ENCODE assay signal across 8 mouse cellular contexts in genomic region chr8:119559402-119559720, GRCm38 (mm10). TPM values are rescaled to one million over a fixed set of nuclear protein-coding genes. Genes with fewer than 3 reads are reported as not detected.
DNase-seq lines count a peak whose midpoint lies in the region; ATAC-seq and TF ChIP-seq lines count a peak whose summit lies in the region.

No protein-coding gene starts in this region.

- ATAC-seq in liver, embryonic 16.5 days (ENCODE audit: low read depth), result no peak

- H3K9ac ChIP-seq in liver, embryonic 16.5 days (ENCODE audit: low read depth, low read length), result peak overlapping the region; percentile 67

- H3K4me1 ChIP-seq in heart, embryonic 10.5 days, result peaks cover 24% of the 10 kb centered on the region
- peaks cover 59% of the 10 kb centered on the region for H3K4me1 ChIP-seq in thymus, adult 2 months (replicated peaks; ENCODE audit: control insufficient read depth, insufficient read depth, low read length)
- peaks cover 26% of the 10 kb centered on the region for H3K4me1 ChIP-seq in liver, embryonic 16.5 days (ENCODE audit: control insufficient read depth, low read depth, low read length)

- no peak for TF ChIP-seq POLR2A in thymus, adult 2 months (IDR thresholded peaks at IDR 0.05; ENCODE audit: control insufficient read depth, extremely low read depth, insufficient read depth, low read length, poor library complexity)

- no peaks in the 10 kb centered on the region for H3K9me3 ChIP-seq in heart, embryonic 10.5 days
- no peaks in the 10 kb centered on the region for H3K9me3 ChIP-seq in liver, embryonic 16.5 days (replicated peaks; ENCODE audit: control insufficient read depth, low read length)

- DNase-seq in heart, embryonic 10.5 days (ENCODE audit: low spot score), result no peak
- no peak for DNase-seq in heart, postnatal 36 days
- no peak for DNase-seq in thymus, adult 2 months
- DNase-seq in thymus, postnatal 36 days, result no peak
- no peak for DNase-seq in gastrocnemius, postnatal 14 days
- no peak for DNase-seq in retina, postnatal 1 day
- DNase-seq in urinary bladder, postnatal 25 days (ENCODE audit: low spot score), result no peak

- H3K4me2 ChIP-seq in liver, embryonic 16.5 days (ENCODE audit: low read depth, low read length), result peak overlapping the region; percentile 70

- no peak for TF ChIP-seq CTCF in thymus, adult 2 months (IDR thresholded peaks at IDR 0.05; ENCODE audit: borderline replicate concordance, control insufficient read depth, extremely low read depth, insufficient read depth, low read length, poor library complexity)

- H3K27ac ChIP-seq in heart, embryonic 10.5 days, result peak overlapping the region; percentile 97
- peak overlapping the region; percentile 86 for H3K27ac ChIP-seq in thymus, adult 2 months (ENCODE audit: control insufficient read depth, insufficient read depth, low read length)
- no peak overlapping the region; the same call in 1 of the 2 replicates for H3K27ac ChIP-seq in liver, embryonic 16.5 days (ENCODE audit: low read length)

- WGBS in heart, embryonic 10.5 days, result 83% methylated on average over 6 of the region's 6 CpGs
- WGBS in thymus, adult 2 months, result 74% methylated on average over 6 of the region's 6 CpGs
- WGBS in liver, embryonic 16.5 days (ENCODE audit: insufficient replicate concordance), result 80% methylated on average over 6 of the region's 6 CpGs

- intact Hi-C loops in heart, postnatal 36 days (cut with DNase I), result loop anchor here (2.0 to 5.0 kb wide), 3 partner anchors 15 to 118 kb away; partner anchors contain the start of genes Dnaaf1 and Hsdl1
- intact Hi-C loops in gastrocnemius, postnatal 14 days (cut with DNase I; ENCODE audit: low total_unique reads), result no loop called here

- H3K27me3 ChIP-seq in heart, embryonic 10.5 days (ENCODE audit: insufficient read depth, poor library complexity, severe bottlenecking), result no peaks in the 10 kb centered on the region
- H3K27me3 ChIP-seq in thymus, adult 2 months (ENCODE audit: control insufficient read depth, insufficient read depth, low read length), result no peaks in the 10 kb centered on the region
- H3K27me3 ChIP-seq in liver, embryonic 16.5 days (ENCODE audit: control insufficient read depth, insufficient read depth, low read depth, low read length), result no peaks in the 10 kb centered on the region

- H3K36me3 ChIP-seq in heart, embryonic 10.5 days, result peaks cover 31% of the 10 kb centered on the region
- H3K36me3 ChIP-seq in thymus, adult 2 months (ENCODE audit: control insufficient read depth, insufficient read depth, low read length), result peaks cover 20% of the 10 kb centered on the region
- peaks cover 4% of the 10 kb centered on the region for H3K36me3 ChIP-seq in liver, embryonic 16.5 days (ENCODE audit: control insufficient read depth, insufficient read depth)

- peak overlapping the region; percentile 90 for H3K4me3 ChIP-seq in heart, embryonic 10.5 days
- peak overlapping the region; percentile 27 for H3K4me3 ChIP-seq in thymus, adult 2 months (ENCODE audit: control insufficient read depth, insufficient read depth, low read length)
- H3K4me3 ChIP-seq in liver, embryonic 16.5 days (ENCODE audit: low read depth, low read length), result peak overlapping the region; percentile 84

RNA-seq across cellular contexts. Expression of gene Mbtps1, which starts 0.8 kb away (rescaled TPM):
- 86.9 and 98.4 TPM in 2 replicates for polyA plus RNA-seq in heart, embryonic 10.5 days (2016; fragmentation: Nextera tagmentation; extraction: Ambion mirVana)
- total RNA-seq in heart, postnatal 36 days (2021), result 10 to 100 TPM; 39.7 to 41.3 TPM
- 166 and 177 TPM in 2 replicates for polyA plus RNA-seq in thymus, adult 2 months (2012; rRNA removed)
- 27.6 and 29.6 TPM in 2 replicates for polyA plus RNA-seq in liver, embryonic 16.5 days (2015; fragmentation: Nextera tagmentation; extraction: Ambion mirVana)
- total RNA-seq in gastrocnemius, postnatal 14 days (2021), result 10 to 100 TPM; 37.3 to 39.3 TPM

RNA-seq across cellular contexts. Expression of gene Hsdl1, which starts 15.6 kb away (rescaled TPM):
- polyA plus RNA-seq in heart, embryonic 10.5 days (2016; fragmentation: Nextera tagmentation; extraction: Ambion mirVana), result 35.3 and 47.9 TPM in 2 replicates
- 10 to 100 TPM; 19.1 to 21.1 TPM for total RNA-seq in heart, postnatal 36 days (2021)
- polyA plus RNA-seq in thymus, adult 2 months (2012; rRNA removed), result 149 and 176 TPM in 2 replicates
- 16.6 and 16.9 TPM in 2 replicates for polyA plus RNA-seq in liver, embryonic 16.5 days (2015; fragmentation: Nextera tagmentation; extraction: Ambion mirVana)
- 10 to 100 TPM; 12.6 to 13.7 TPM for total RNA-seq in gastrocnemius, postnatal 14 days (2021)

RNA-seq across cellular contexts. Expression of gene Dnaaf1, which starts 15.7 kb away (rescaled TPM):
- polyA plus RNA-seq in heart, embryonic 10.5 days (2016; fragmentation: Nextera tagmentation; extraction: Ambion mirVana), result 0.11 and 0.31 TPM in 2 replicates
- total RNA-seq in heart, postnatal 36 days (2021), result not detected
- 0.90 and 1.1 TPM in 2 replicates for polyA plus RNA-seq in thymus, adult 2 months (2012; rRNA removed)
- polyA plus RNA-seq in liver, embryonic 16.5 days (2015; fragmentation: Nextera tagmentation; extraction: Ambion mirVana), result 0.06 and 0.08 TPM in 2 replicates
- total RNA-seq in gastrocnemius, postnatal 14 days (2021), result not detected

RNA-seq across cellular contexts. Expression of gene Taf1c, which starts 45.7 kb away (rescaled TPM):
- polyA plus RNA-seq in heart, embryonic 10.5 days (2016; fragmentation: Nextera tagmentation; extraction: Ambion mirVana), result 9.9 and 11.2 TPM in 2 replicates
- 1 to 10 TPM; 3.6 to 3.8 TPM for total RNA-seq in heart, postnatal 36 days (2021)
- 109 and 112 TPM in 2 replicates for polyA plus RNA-seq in thymus, adult 2 months (2012; rRNA removed)
- polyA plus RNA-seq in liver, embryonic 16.5 days (2015; fragmentation: Nextera tagmentation; extraction: Ambion mirVana), result 5.3 and 5.5 TPM in 2 replicates
- 1 to 10 TPM; 3.5 to 3.6 TPM for total RNA-seq in gastrocnemius, postnatal 14 days (2021)

RNA-seq across cellular contexts. Expression of gene Adad2, which starts 53.2 kb away (rescaled TPM):
- 0.14 TPM in 1 of 2 replicates, not detected in the other for polyA plus RNA-seq in heart, embryonic 10.5 days (2016; fragmentation: Nextera tagmentation; extraction: Ambion mirVana)
- total RNA-seq in heart, postnatal 36 days (2021), result not detected
- polyA plus RNA-seq in thymus, adult 2 months (2012; rRNA removed), result 0.22 and 0.34 TPM in 2 replicates
- not detected in 2 replicates for polyA plus RNA-seq in liver, embryonic 16.5 days (2015; fragmentation: Nextera tagmentation; extraction: Ambion mirVana)
- not detected for total RNA-seq in gastrocnemius, postnatal 14 days (2021)

Comparison
In these comparisons a context has a peak if more than half of its experiments do, and no peak if none do; other contexts are left out.
1. H3K4me3 ChIP-seq: peak in every context shown above with its lines; median percentile 90 in heart, embryonic 10.5 days; 84 in liver, embryonic 16.5 days; 27 in thymus, adult 2 months.